Mouse (Mus musculus) MEL (cell line): ENCODE measurements around the gene Gpatch2.

ENCODE experiments used
- CTCF ChIP-seq, 3 experiments: IDR thresholded peaks in 2 of 3; conservative IDR thresholded peaks in 1 of 3; 2 replicates each; pipeline ENCODE4 v1.5.1; 2011 to 2012; ENCODE audit warnings: low read length in 3 of 3, low read depth in 2 of 3, mild to moderate bottlenecking in 2 of 3, improper control_type of control experiment in 1 of 3, inconsistent platforms in 1 of 3, mixed read lengths in 1 of 3, moderate library complexity in 1 of 3; ENCODE audit not compliant: control insufficient read depth in 1 of 3, insufficient read depth in 1 of 3, poor library complexity in 1 of 3, severe bottlenecking in 1 of 3
- EP300 ChIP-seq, 2 experiments: IDR thresholded peaks; 2 replicates each; pipeline ENCODE4 v1.6.1; 2011; ENCODE audit warnings: improper control_type of control experiment in 2 of 2, low read length in 2 of 2, low read depth in 1 of 2, mild to moderate bottlenecking in 1 of 2
- NRF1 ChIP-seq: IDR thresholded peaks from 2 replicates; pipeline ENCODE4 v1.6.1; 2014; ENCODE audit warnings: low read depth, mild to moderate bottlenecking, inconsistent platforms, low read length, improper control_type of control experiment, moderate library complexity; ENCODE audit not compliant: poor library complexity, insufficient read depth, severe bottlenecking
- POLR2A ChIP-seq, 2 experiments: IDR thresholded peaks; 2 replicates each; pipeline ENCODE4 v1.6.1; 2011 to 2012; ENCODE audit warnings: low read length in 2 of 2, mild to moderate bottlenecking in 2 of 2, control low read depth in 1 of 2, improper control_type of control experiment in 1 of 2, low read depth in 1 of 2, moderate library complexity in 1 of 2; ENCODE audit not compliant: control insufficient read depth in 1 of 2, insufficient read depth in 1 of 2, poor library complexity in 1 of 2
- ZNF384 ChIP-seq: IDR thresholded peaks from 2 replicates; pipeline ENCODE4 v1.6.1; 2012; ENCODE audit warnings: low read depth, mild to moderate bottlenecking, inconsistent platforms, low read length, improper control_type of control experiment

- no peak for TF ChIP-seq NRF1
- no peak for TF ChIP-seq ZNF384
- TF ChIP-seq EP300 (IDR thresholded peaks at IDR 0.05; ENCODE audit: low read depth in 1 of 2, low read length in 2 of 2) = no peak
- TF ChIP-seq CTCF (IDR thresholded peaks at IDR 0.05 in 2 of 3, conservative IDR thresholded peaks at IDR 0.05 in 1 of 3; ENCODE audit: control insufficient read depth in 1 of 3, insufficient read depth in 1 of 3, low read depth in 2 of 3, low read length in 3 of 3, poor library complexity in 1 of 3, severe bottlenecking in 1 of 3) = no peak
- TF ChIP-seq POLR2A (IDR thresholded peaks at IDR 0.05; ENCODE audit: control insufficient read depth in 1 of 2, insufficient read depth in 1 of 2, low read depth in 1 of 2, low read length in 2 of 2, poor library complexity in 1 of 2) = no peak
These were observed 93.2 kb downstream of the Gpatch2 start for GRCm38 (mm10) chr1:187308523-187308922.
